Mouse (Mus musculus) MEL (cell line): ENCODE data around the gene Snx29. TPM values are rescaled to one million over a fixed set of nuclear protein-coding genes. Genes with fewer than 3 reads are reported as not detected.

Experiments used
- DNase-seq: peaks from one replicate; pipeline ENCODE4 v3.0.0; 2011; ENCODE audit warnings: low read depth, low spot score
- H3K27ac ChIP-seq: 2 replicates; pipeline ENCODE4 v1.5.1; 2012; ENCODE audit warnings: low read depth, mild to moderate bottlenecking, control low read depth, low read length, moderate library complexity; ENCODE audit not compliant: control insufficient read depth
- H3K27me3 ChIP-seq, 2 experiments: fragments of 150-350 bp in 1 of 2; sonication (generic) in 1 of 2; 2 replicates each; pipeline ENCODE4 v1.6.1; 2012; ENCODE audit warnings: low read length in 2 of 2, mild to moderate bottlenecking in 2 of 2, improper control_type of control experiment in 1 of 2, moderate library complexity in 1 of 2; ENCODE audit not compliant: insufficient read depth in 2 of 2, control insufficient read depth in 1 of 2
- H3K36me3 ChIP-seq, 2 experiments: 2 replicates each; pipeline ENCODE4 v1.6.1; 2012 to 2014; ENCODE audit warnings: low read length in 2 of 2, improper control_type of control experiment in 1 of 2, inconsistent platforms in 1 of 2, mild to moderate bottlenecking in 1 of 2; ENCODE audit not compliant: insufficient read depth in 2 of 2, control insufficient read depth in 1 of 2
- H3K4me1 ChIP-seq, 2 experiments: fragments of 150-350 bp in 1 of 2; sonication (generic) in 1 of 2; 2 replicates each; pipeline ENCODE4 v1.6.1; 2012; ENCODE audit warnings: low read length in 2 of 2, improper control_type of control experiment in 1 of 2, mild to moderate bottlenecking in 1 of 2; ENCODE audit not compliant: insufficient read depth in 2 of 2, control insufficient read depth in 1 of 2
- H3K4me3 ChIP-seq, 2 experiments: fragments of 150-350 bp in 1 of 2; sonication (generic) in 1 of 2; 2 replicates each; pipeline ENCODE4 v1.5.1; 2012; ENCODE audit warnings: low read depth in 2 of 2, low read length in 2 of 2, mild to moderate bottlenecking in 2 of 2, moderate library complexity in 2 of 2, control low read depth in 1 of 2, improper control_type of control experiment in 1 of 2; ENCODE audit not compliant: control insufficient read depth in 1 of 2, insufficient read depth in 1 of 2
- H3K79me2 ChIP-seq: 2 replicates; pipeline ENCODE4 v1.6.1; 2012; ENCODE audit warnings: mild to moderate bottlenecking, low read length, moderate library complexity; ENCODE audit not compliant: control insufficient read depth, poor library complexity, insufficient read depth
- H3K9ac ChIP-seq: 2 replicates; pipeline ENCODE4 v1.6.1; 2012; ENCODE audit warnings: low read depth, mild to moderate bottlenecking, control low read depth, low read length, moderate library complexity; ENCODE audit not compliant: control insufficient read depth, poor library complexity, severe bottlenecking
- H3K9me3 ChIP-seq: fragments of 150-350 bp; sonication (generic); replicated peaks from 2 replicates; pipeline ENCODE4 v1.6.1; 2012; ENCODE audit warnings: mild to moderate bottlenecking, low read length, improper control_type of control experiment, moderate library complexity; ENCODE audit not compliant: insufficient read depth
- BHLHE40 ChIP-seq: IDR thresholded peaks from 2 replicates; pipeline ENCODE4 v1.6.1; 2012; ENCODE audit warnings: low read depth, mild to moderate bottlenecking, inconsistent platforms, low read length, improper control_type of control experiment, borderline replicate concordance
- CHD1 ChIP-seq: IDR thresholded peaks from 2 replicates; pipeline ENCODE4 v1.6.1; 2012; ENCODE audit warnings: low read depth, mild to moderate bottlenecking, inconsistent platforms, low read length, improper control_type of control experiment
- CHD2 ChIP-seq: IDR thresholded peaks from 2 replicates; pipeline ENCODE4 v1.6.1; 2011; ENCODE audit warnings: low read length, improper control_type of control experiment
- CTCF ChIP-seq, 3 experiments: IDR thresholded peaks in 2 of 3; conservative IDR thresholded peaks in 1 of 3; 2 replicates each; pipeline ENCODE4 v1.5.1; 2011 to 2012; ENCODE audit warnings: low read length in 3 of 3, low read depth in 2 of 3, mild to moderate bottlenecking in 2 of 3, improper control_type of control experiment in 1 of 3, inconsistent platforms in 1 of 3, mixed read lengths in 1 of 3, moderate library complexity in 1 of 3; ENCODE audit not compliant: control insufficient read depth in 1 of 3, insufficient read depth in 1 of 3, poor library complexity in 1 of 3, severe bottlenecking in 1 of 3
- E2F4 ChIP-seq: IDR thresholded peaks from 2 replicates; pipeline ENCODE4 v1.6.1; 2011; ENCODE audit warnings: low read depth, low read length, improper control_type of control experiment, borderline replicate concordance
- ETS1 ChIP-seq: IDR thresholded peaks from 2 replicates; pipeline ENCODE4 v1.6.1; 2012; ENCODE audit warnings: low read depth, mild to moderate bottlenecking, inconsistent platforms, low read length, improper control_type of control experiment, moderate library complexity
- GATA1 ChIP-seq: IDR thresholded peaks from 2 replicates; pipeline ENCODE4 v1.6.1; 2011; ENCODE audit warnings: low read depth, low read length, improper control_type of control experiment
- HCFC1 ChIP-seq: IDR thresholded peaks from 2 replicates; pipeline ENCODE4 v1.6.1; 2012; ENCODE audit warnings: low read depth, mild to moderate bottlenecking, inconsistent platforms, low read length, improper control_type of control experiment, moderate library complexity
- JUND ChIP-seq: IDR thresholded peaks from 2 replicates; pipeline ENCODE4 v1.6.1; 2011; ENCODE audit warnings: low read depth, mild to moderate bottlenecking, improper control_type of control experiment, low read length
- KAT2A ChIP-seq: conservative IDR thresholded peaks from 2 replicates; pipeline ENCODE4 v1.6.1; 2012; ENCODE audit warnings: low read depth, low read length, improper control_type of control experiment, inconsistent platforms
- MAFK ChIP-seq: IDR thresholded peaks from 2 replicates; pipeline ENCODE4 v1.6.1; 2011; ENCODE audit warnings: low read depth, mild to moderate bottlenecking, low read length, improper control_type of control experiment, borderline replicate concordance
- MEF2A ChIP-seq: IDR thresholded peaks from 2 replicates; pipeline ENCODE4 v1.6.1; 2014; ENCODE audit warnings: low read depth, mild to moderate bottlenecking, inconsistent platforms, low read length, improper control_type of control experiment; ENCODE audit not compliant: poor library complexity, insufficient replicate concordance, severe bottlenecking; ENCODE audit errors: extremely low read depth
- MYC ChIP-seq: IDR thresholded peaks from 2 replicates; pipeline ENCODE4 v1.6.1; 2011; ENCODE audit warnings: low read depth, mild to moderate bottlenecking, low read length, improper control_type of control experiment, moderate library complexity
- NELFE ChIP-seq: IDR thresholded peaks from 2 replicates; pipeline ENCODE4 v1.6.1; 2011; ENCODE audit warnings: low read depth, low read length, improper control_type of control experiment
- NRF1 ChIP-seq: IDR thresholded peaks from 2 replicates; pipeline ENCODE4 v1.6.1; 2014; ENCODE audit warnings: low read depth, mild to moderate bottlenecking, inconsistent platforms, low read length, improper control_type of control experiment, moderate library complexity; ENCODE audit not compliant: poor library complexity, insufficient read depth, severe bottlenecking
- POLR2A ChIP-seq, 2 experiments: IDR thresholded peaks; 2 replicates each; pipeline ENCODE4 v1.6.1; 2011 to 2012; ENCODE audit warnings: low read length in 2 of 2, mild to moderate bottlenecking in 2 of 2, control low read depth in 1 of 2, improper control_type of control experiment in 1 of 2, low read depth in 1 of 2, moderate library complexity in 1 of 2; ENCODE audit not compliant: control insufficient read depth in 1 of 2, insufficient read depth in 1 of 2, poor library complexity in 1 of 2
- SMC3 ChIP-seq: IDR thresholded peaks from 2 replicates; pipeline ENCODE4 v1.6.1; 2011; ENCODE audit warnings: low read depth, low read length, improper control_type of control experiment
- TAL1 ChIP-seq: IDR thresholded peaks from 2 replicates; pipeline ENCODE4 v1.6.1; 2012; ENCODE audit warnings: mild to moderate bottlenecking, inconsistent platforms, low read length, moderate library complexity, mixed read lengths
- TBP ChIP-seq: IDR thresholded peaks from 2 replicates; pipeline ENCODE4 v1.8.0; 2011; ENCODE audit warnings: low read depth, low read length, improper control_type of control experiment
- polyA plus RNA-seq, 2 experiments: library from polyadenylated mRNA; stranded (reverse) in 1 of 2; unstranded in 1 of 2; fragments of >175 nt in 1 of 2; fragments of >200 nt in 1 of 2; gene quantifications; 2 replicates each; pipeline versions ENCODE4 v1.2.1 to v1.2.4; 2012; ENCODE audit warnings: low replicate concordance in 2 of 2, low read depth in 1 of 2; ENCODE audit not compliant: insufficient read length in 2 of 2, insufficient read depth in 1 of 2, missing spikeins in 1 of 2
- total RNA-seq: library from RNA; depleted of rRNA; stranded (reverse); fragments of 300-350 nt; gene quantifications from 2 replicates; pipeline ENCODE4 v1.2.3, GENCODE M21; 2012

The Snx29 gene
- total and polyA plus RNA-seq, 3 experiments: 0.72 to 0.73 TPM; not detected in 1

- Histone ChIP-seq H3K4me1 (no peaks in the 10 kb centered on the region), H3K4me3 (no peak overlapping the region), H3K27ac (no peak overlapping the region), H3K27me3 (no peaks in the 10 kb centered on the region), H3K36me3 (no peaks in the 10 kb centered on the region), H3K9me3 (no peaks in the 10 kb centered on the region), H3K9ac (no peak overlapping the region), H3K79me2 (no peaks in the 10 kb centered on the region)
- TF ChIP-seq JUND (no peak), MYC (no peak), HCFC1 (no peak), E2F4 (no peak), MAFK (no peak), MEF2A (no peak), BHLHE40 (no peak), NRF1 (no peak), CHD2 (no peak), GATA1 (no peak), CHD1 (no peak), SMC3 (no peak), TBP (no peak), ETS1 (no peak), NELFE (no peak)
- no peak for DNase-seq
Measured at GRCm38 (mm10) chr16:11742351-11742750, 419.6 kb downstream of the Snx29 start.

- no peaks in the 10 kb centered on the region for H3K9me3 ChIP-seq
- H3K79me2 ChIP-seq: no peaks in the 10 kb centered on the region
- H3K27me3 ChIP-seq: no peaks in the 10 kb centered on the region
- no peak overlapping the region for H3K9ac ChIP-seq
- no peaks in the 10 kb centered on the region for H3K4me1 ChIP-seq
- H3K27ac ChIP-seq: no peak overlapping the region
- DNase-seq: no peak
- H3K4me3 ChIP-seq: no peak overlapping the region
- H3K36me3 ChIP-seq: no peaks in the 10 kb centered on the region
- TF ChIP-seq TAL1 (no peak), CTCF (IDR thresholded peaks at IDR 0.05 in 2 of 3, conservative IDR thresholded peaks at IDR 0.05 in 1 of 3; ENCODE audit: control insufficient read depth in 1 of 3, insufficient read depth in 1 of 3, low read depth in 2 of 3, low read length in 3 of 3, poor library complexity in 1 of 3, severe bottlenecking in 1 of 3) (no peak), CHD1 (no peak), POLR2A (IDR thresholded peaks at IDR 0.05; ENCODE audit: control insufficient read depth in 1 of 2, insufficient read depth in 1 of 2, low read depth in 1 of 2, low read length in 2 of 2, poor library complexity in 1 of 2) (no peak), KAT2A (no peak)
Measured at GRCm38 (mm10) chr16:11743013-11743412, 420.3 kb downstream of the Snx29 start.
